Comparison of ENCODE assay signal across 8 mouse cellular contexts in genomic region chr7:145283041-145283440, GRCm38 (mm10). TPM values are rescaled to one million over a fixed set of nuclear protein-coding genes. Genes with fewer than 3 reads are reported as not detected.
DNase-seq lines count a peak whose midpoint lies in the region; ATAC-seq and TF ChIP-seq lines count a peak whose summit lies in the region.

No protein-coding gene starts in this region.

- no peak overlapping the region; the same call in 1 of the 2 replicates for H3K9ac ChIP-seq in liver, adult 2 months (ENCODE audit: low read depth, low read length)
- peak overlapping the region; percentile 66 for H3K9ac ChIP-seq in embryonic facial prominence, embryonic 14.5 days (ENCODE audit: low read depth, low read length)
- H3K9ac ChIP-seq in limb, embryonic 11.5 days (ENCODE audit: low read length), result peak overlapping the region; percentile 55
- no peak overlapping the region for H3K9ac ChIP-seq in midbrain, embryonic 15.5 days

- no peaks in the 10 kb centered on the region for H3K36me3 ChIP-seq in liver, adult 2 months (ENCODE audit: control insufficient read depth, insufficient read depth, low read length)
- peaks cover 18% of the 10 kb centered on the region; the same call in 1 of the 2 replicates for H3K36me3 ChIP-seq in embryonic facial prominence, embryonic 14.5 days (ENCODE audit: control insufficient read depth, insufficient read depth, low read length)
- H3K36me3 ChIP-seq in limb, embryonic 11.5 days (ENCODE audit: control insufficient read depth, insufficient read depth, low read length), result peaks cover 5% of the 10 kb centered on the region; the same call in 1 of the 2 replicates
- no peaks in the 10 kb centered on the region for H3K36me3 ChIP-seq in midbrain, embryonic 15.5 days (replicated peaks)

- no peaks in the 10 kb centered on the region for H3K79me2 ChIP-seq in liver, adult 2 months (ENCODE audit: control insufficient read depth, insufficient read depth, low read length)

- 55% methylated on average over 4 of the region's 4 CpGs for WGBS in liver, adult 2 months
- 30% methylated on average over 4 of the region's 4 CpGs for WGBS in embryonic facial prominence, embryonic 14.5 days
- WGBS in limb, embryonic 11.5 days, result 44% methylated on average over 4 of the region's 4 CpGs
- WGBS in midbrain, embryonic 15.5 days, result 56% methylated on average over 4 of the region's 4 CpGs

- peak; percentile 24 for DNase-seq in liver, adult 2 months (ENCODE audit: extremely low read depth, low read depth, low spot score)
- DNase-seq in liver, result no peak
- DNase-seq in embryonic facial prominence, embryonic 14.5 days (ENCODE audit: low spot score), result no peak
- DNase-seq in limb, embryonic 11.5 days (ENCODE audit: low spot score), result no peak
- DNase-seq in thymus, adult 18-20 months, result no peak
- no peak for DNase-seq in right cerebral cortex, postnatal 14 days
- no peak for DNase-seq in layer of hippocampus, adult 18-20 months (ENCODE audit: low spot score in 2 of 2)

- no peaks in the 10 kb centered on the region for H3K9me3 ChIP-seq in embryonic facial prominence, embryonic 14.5 days (ENCODE audit: control insufficient read depth, low read length)
- H3K9me3 ChIP-seq in limb, embryonic 11.5 days (ENCODE audit: control insufficient read depth, low read length), result no peaks in the 10 kb centered on the region
- no peaks in the 10 kb centered on the region for H3K9me3 ChIP-seq in midbrain, embryonic 15.5 days

- no peak for ATAC-seq in embryonic facial prominence, embryonic 14.5 days (ENCODE audit: low read depth)
- no peak for ATAC-seq in limb, embryonic 11.5 days (ENCODE audit: insufficient number of reproducible peaks, low FRiP score, low TSS enrichment, low read depth)
- peak; percentile 10; the same call in 1 of the 2 replicates for ATAC-seq in midbrain, embryonic 15.5 days (replicated peaks)

- TF ChIP-seq CTCF in liver, adult 2 months (IDR thresholded peaks at IDR 0.05; ENCODE audit: low read depth, low read length), result no peak

- H3K4me1 ChIP-seq in liver, adult 2 months (ENCODE audit: control insufficient read depth, insufficient read depth, low read length), result peaks cover 5% of the 10 kb centered on the region
- peaks cover 12% of the 10 kb centered on the region; the same call in 1 of the 2 replicates for H3K4me1 ChIP-seq in embryonic facial prominence, embryonic 14.5 days (ENCODE audit: control insufficient read depth, insufficient read depth, low read length)
- peaks cover 10% of the 10 kb centered on the region for H3K4me1 ChIP-seq in limb, embryonic 11.5 days (ENCODE audit: control insufficient read depth, insufficient read depth, low read length)
- peaks cover 11% of the 10 kb centered on the region for H3K4me1 ChIP-seq in midbrain, embryonic 15.5 days

- H3K27me3 ChIP-seq in liver, adult 2 months (ENCODE audit: control insufficient read depth, insufficient read depth, low read length), result no peaks in the 10 kb centered on the region
- H3K27me3 ChIP-seq in embryonic facial prominence, embryonic 14.5 days (replicated peaks; ENCODE audit: control insufficient read depth, insufficient read depth, low read length), result no peaks in the 10 kb centered on the region
- no peaks in the 10 kb centered on the region for H3K27me3 ChIP-seq in limb, embryonic 11.5 days (ENCODE audit: control insufficient read depth, insufficient read depth, low read length)
- no peaks in the 10 kb centered on the region for H3K27me3 ChIP-seq in midbrain, embryonic 15.5 days (replicated peaks)

- peak overlapping the region; percentile 67; the same call in 1 of the 2 replicates for H3K4me3 ChIP-seq in liver, adult 2 months (ENCODE audit: insufficient read depth, low read depth, low read length)
- H3K4me3 ChIP-seq in embryonic facial prominence, embryonic 14.5 days (ENCODE audit: low read depth, low read length), result peak overlapping the region; percentile 51
- H3K4me3 ChIP-seq in limb, embryonic 11.5 days (ENCODE audit: low read depth, low read length), result peak overlapping the region; percentile 52
- H3K4me3 ChIP-seq in midbrain, embryonic 15.5 days, result peak overlapping the region; percentile 49

- TF ChIP-seq POLR2A in liver, adult 2 months (IDR thresholded peaks at IDR 0.05; ENCODE audit: extremely low read depth, insufficient read depth, low read length), result no peak

- peak overlapping the region; percentile 60 for H3K4me2 ChIP-seq in embryonic facial prominence, embryonic 14.5 days (ENCODE audit: low read depth, low read length)
- peak overlapping the region; percentile 66 for H3K4me2 ChIP-seq in limb, embryonic 11.5 days (ENCODE audit: low read depth, severe bottlenecking)
- H3K4me2 ChIP-seq in midbrain, embryonic 15.5 days, result peak overlapping the region; percentile 63

- no peak overlapping the region; the same call in 1 of the 2 replicates for H3K27ac ChIP-seq in liver, adult 2 months (replicated peaks; ENCODE audit: insufficient read depth, low read depth, low read length)
- no peak overlapping the region for H3K27ac ChIP-seq in embryonic facial prominence, embryonic 14.5 days (replicated peaks; ENCODE audit: low read depth, low read length)
- H3K27ac ChIP-seq in limb, embryonic 11.5 days (replicated peaks; ENCODE audit: low read depth, low read length), result no peak overlapping the region
- no peak overlapping the region for H3K27ac ChIP-seq in midbrain, embryonic 15.5 days

RNA-seq across cellular contexts. Expression of gene Tpcn2, which starts 0.8 kb away (rescaled TPM):
- total RNA-seq in liver, adult 2 months (2014; rRNA removed), result 1.9 and 2.9 TPM in 2 replicates
- 2.6 and 5.0 TPM in 2 replicates for polyA plus RNA-seq in liver, adult 2 months (2012; rRNA removed)
- polyA plus RNA-seq in embryonic facial prominence, embryonic 14.5 days (2014; fragmentation: Nextera tagmentation; extraction: Ambion mirVana), result 3.6 and 3.7 TPM in 2 replicates
- 2.7 and 3.2 TPM in 2 replicates for polyA plus RNA-seq in limb, embryonic 11.5 days (2014; fragmentation: Nextera tagmentation; extraction: Ambion mirVana)
- polyA plus RNA-seq in midbrain, embryonic 15.5 days (2015; fragmentation: Nextera tagmentation; extraction: Ambion mirVana), result 2.9 and 3.2 TPM in 2 replicates
- total RNA-seq in layer of hippocampus, adult 18-20 months (2021), result 1 to 10 TPM; 5.8 to 6.4 TPM

RNA-seq across cellular contexts. Expression of gene Mrgprf, which starts 17.6 kb away (rescaled TPM):
- not detected in 2 replicates for total RNA-seq in liver, adult 2 months (2014; rRNA removed)
- 0.48 and 0.66 TPM in 2 replicates for polyA plus RNA-seq in liver, adult 2 months (2012; rRNA removed)
- 7.5 and 10.0 TPM in 2 replicates for polyA plus RNA-seq in embryonic facial prominence, embryonic 14.5 days (2014; fragmentation: Nextera tagmentation; extraction: Ambion mirVana)
- 0.09 and 0.11 TPM in 2 replicates for polyA plus RNA-seq in limb, embryonic 11.5 days (2014; fragmentation: Nextera tagmentation; extraction: Ambion mirVana)
- polyA plus RNA-seq in midbrain, embryonic 15.5 days (2015; fragmentation: Nextera tagmentation; extraction: Ambion mirVana), result 4.5 and 6.1 TPM in 2 replicates
- under 1 TPM; 0.76 to 0.79 TPM for total RNA-seq in layer of hippocampus, adult 18-20 months (2021)

RNA-seq across cellular contexts. Expression of gene Mrgprd, which starts 31.6 kb away (rescaled TPM):
- not detected in 2 replicates for total RNA-seq in liver, adult 2 months (2014; rRNA removed)
- polyA plus RNA-seq in liver, adult 2 months (2012; rRNA removed), result not detected in 2 replicates
- not detected in 2 replicates for polyA plus RNA-seq in embryonic facial prominence, embryonic 14.5 days (2014; fragmentation: Nextera tagmentation; extraction: Ambion mirVana)
- polyA plus RNA-seq in limb, embryonic 11.5 days (2014; fragmentation: Nextera tagmentation; extraction: Ambion mirVana), result not detected in 2 replicates
- polyA plus RNA-seq in midbrain, embryonic 15.5 days (2015; fragmentation: Nextera tagmentation; extraction: Ambion mirVana), result not detected in 2 replicates
- total RNA-seq in layer of hippocampus, adult 18-20 months (2021), result not detected

Comparison
In these comparisons a context has a peak if more than half of its experiments do, and no peak if none do; other contexts are left out.
1. H3K9ac ChIP-seq: peak in embryonic facial prominence, embryonic 14.5 days (single experiment) and limb, embryonic 11.5 days (single experiment); none in liver, adult 2 months (single experiment) and midbrain, embryonic 15.5 days (single experiment).
2. Peak in every context shown above with its lines, with median percentiles within 50 percentile points of each other: H3K4me3 ChIP-seq and H3K4me2 ChIP-seq.